Mouse (Mus musculus) limb, embryonic 14.5 days (tissue): Measurements from ENCODE around the gene Lalba. TPM values are rescaled to one million over a fixed set of nuclear protein-coding genes. Genes with fewer than 3 reads are reported as not detected.
"Not testable (repeated sequence)": the region's sequence is repeated elsewhere in the genome, so short reads cannot be mapped to it uniquely, and the experiment has no call there.

Experiments used
- ATAC-seq: fragments of 200-750 bp; cut with Nextera tagmentation; 2 replicates; pipeline ENCODE4 v1.8.0; 2017; ENCODE audit warnings: low read depth, moderate number of reproducible peaks, moderate TSS enrichment; ENCODE audit not compliant: low FRiP score
- DNase-seq: peaks from one replicate; pipeline ENCODE4 v3.0.0-alpha.2; 2015; ENCODE audit warnings: low spot score
- H3K27ac ChIP-seq: fragments of 300-500 bp; sonication (generic); replicated peaks from 2 replicates; pipeline ENCODE4 v1.5.1; 2014; ENCODE audit warnings: low read depth, mild to moderate bottlenecking, low read length, moderate library complexity, mixed read lengths
- H3K27me3 ChIP-seq: fragments of 300-500 bp; sonication (generic); 2 replicates; pipeline ENCODE4 v1.6.1; 2014; ENCODE audit warnings: low read length, mixed read lengths; ENCODE audit not compliant: control insufficient read depth, insufficient read depth
- H3K36me3 ChIP-seq: fragments of 300-500 bp; sonication (generic); 2 replicates; pipeline ENCODE4 v1.6.1; 2014; ENCODE audit warnings: mild to moderate bottlenecking, low read length, moderate library complexity, mixed read lengths; ENCODE audit not compliant: control insufficient read depth, insufficient read depth
- H3K4me1 ChIP-seq: fragments of 300-500 bp; sonication (generic); 2 replicates; pipeline ENCODE4 v1.6.1; 2014; ENCODE audit warnings: antibody characterized with exemption, low read length, mixed read lengths; ENCODE audit not compliant: control insufficient read depth, insufficient read depth
- H3K4me2 ChIP-seq: fragments of 300-500 bp; sonication (generic); replicated peaks from 2 replicates; pipeline ENCODE4 v1.6.1; 2014; ENCODE audit warnings: low read depth, mild to moderate bottlenecking, low read length, moderate library complexity; ENCODE audit not compliant: severe bottlenecking
- H3K4me3 ChIP-seq: fragments of 300-500 bp; sonication (generic); replicated peaks from 2 replicates; pipeline ENCODE4 v1.5.1; 2014; ENCODE audit warnings: low read length
- H3K9ac ChIP-seq: fragments of 300-500 bp; sonication (generic); 2 replicates; pipeline ENCODE4 v1.6.1; 2014; ENCODE audit warnings: mild to moderate bottlenecking, low read depth, low read length, moderate library complexity; ENCODE audit not compliant: severe bottlenecking
- H3K9me3 ChIP-seq: fragments of 300-500 bp; sonication (generic); 2 replicates; pipeline ENCODE4 v1.6.1; 2016; ENCODE audit warnings: low read length; ENCODE audit not compliant: control insufficient read depth
- POLR2A ChIP-seq: fragments of 200-500 bp; IDR thresholded peaks from 2 replicates; pipeline ENCODE4 v1.8.0; 2012; ENCODE audit warnings: inconsistent platforms, mild to moderate bottlenecking, moderate library complexity, borderline replicate concordance; ENCODE audit not compliant: insufficient read depth, insufficient read length; ENCODE audit errors: extremely low read depth
- WGBS: fragments of 180-500 bp; shearing (Covaris S2); extraction: QIAGEN DNeasy Blood & Tissue Kit; methylation state at CpG from one replicate; pipeline ENCODE4 v1.1.7; 2014; 5-methylcytosine and 5-hydroxymethylcytosine counted together
- polyA plus RNA-seq, 2 experiments: library from polyadenylated mRNA; depleted of rRNA in 1 of 2; stranded (reverse) in 1 of 2; unstranded in 1 of 2; fragments of >200 nt; fragmentation: Nextera tagmentation in 1 of 2; extraction: Ambion mirVana in 1 of 2; gene quantifications; 2 replicates each; pipeline versions ENCODE4 v1.2.1 to v1.2.3; 2012 to 2014

Gene Lalba
- polyA plus RNA-seq, 2 experiments, result 0.14 TPM; not detected in 1

GRCm38 (mm10) chr15:98521245-98521644 lies 38.7 kb upstream of the Lalba start:
- ATAC-seq (no peak), DNase-seq (no peak)
- no peak overlapping the region for H3K9ac ChIP-seq
- no peaks in the 10 kb centered on the region for H3K9me3 ChIP-seq
- no peaks in the 10 kb centered on the region for H3K4me1 ChIP-seq
- no peaks in the 10 kb centered on the region for H3K27me3 ChIP-seq
- H3K27ac ChIP-seq, result no peak overlapping the region
- no peak overlapping the region for H3K4me3 ChIP-seq
- peaks cover 78% of the 10 kb centered on the region for H3K36me3 ChIP-seq
- WGBS, result 94% methylated on average over 3 of the region's 3 CpGs
- no peak for TF ChIP-seq POLR2A
- H3K4me2 ChIP-seq, result no peak overlapping the region

GRCm38 (mm10) chr15:98517380-98518355 lies 35.1 kb upstream of the Lalba start:
- no peak overlapping the region for H3K9ac ChIP-seq
- ATAC-seq, result peak; percentile 18; the same call in 1 of the 2 replicates
- no peak overlapping the region for H3K4me3 ChIP-seq
- H3K36me3 ChIP-seq, result peaks cover 47% of the 10 kb centered on the region
- 71% methylated on average over 16 of the region's 16 CpGs for WGBS
- no peaks in the 10 kb centered on the region for H3K9me3 ChIP-seq
- no peak overlapping the region for H3K27ac ChIP-seq
- no peak for TF ChIP-seq POLR2A
- H3K27me3 ChIP-seq, result no peaks in the 10 kb centered on the region
- H3K4me1 ChIP-seq, result peaks cover 2% of the 10 kb centered on the region; the same call in 1 of the 2 replicates
- H3K4me2 ChIP-seq, result no peak overlapping the region
- no peak for DNase-seq

DNA sequence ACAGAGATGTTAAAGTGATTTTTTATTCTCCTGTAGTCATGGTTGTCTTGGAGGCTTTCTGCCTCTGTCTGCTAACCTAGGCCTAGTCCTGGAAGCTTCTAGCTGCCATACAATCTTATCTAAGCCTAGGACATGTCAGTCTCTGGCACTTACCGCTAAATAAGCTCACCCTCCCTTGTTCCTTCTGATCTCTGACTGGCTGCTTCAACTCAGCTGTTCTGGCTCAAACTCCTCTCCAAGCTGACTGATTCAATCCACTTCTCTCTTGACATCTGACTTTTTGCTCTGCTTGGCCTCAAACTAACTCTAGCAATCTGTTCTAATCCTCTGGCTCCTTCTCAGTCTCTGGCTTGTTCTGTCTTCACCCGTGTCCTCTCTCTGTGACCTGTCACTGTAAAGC lies 32.3 kb upstream of the Lalba start:
- 85% methylated on average over 2 of the region's 2 CpGs for WGBS

DNA sequence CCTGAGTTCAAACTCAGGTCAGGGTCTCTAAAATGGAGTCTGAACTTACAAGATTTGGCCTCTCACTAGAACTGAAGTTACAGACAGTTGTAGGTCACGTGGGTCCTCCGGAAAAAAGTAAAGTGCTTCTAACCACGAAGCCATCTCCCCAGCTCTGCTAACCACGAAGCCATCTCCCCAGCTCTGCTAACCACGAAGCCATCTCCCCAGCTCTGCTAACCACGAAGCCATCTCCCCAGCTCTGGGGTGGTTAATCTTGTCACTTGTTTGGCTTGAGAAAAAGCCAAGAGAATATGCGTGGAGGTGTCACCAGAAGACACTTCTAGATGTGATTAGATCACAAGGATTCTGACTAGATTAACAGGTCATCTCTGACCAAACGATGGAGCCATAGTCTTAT lies 31.6 kb upstream of the Lalba start:
- 82% methylated on average over 8 of the region's 8 CpGs for WGBS
- ATAC-seq (no peak), DNase-seq (no peak)
- Histone ChIP-seq H3K36me3 (peaks cover 14% of the 10 kb centered on the region), H3K9ac (no peak overlapping the region), H3K27me3 (no peaks in the 10 kb centered on the region), H3K27ac (no peak overlapping the region), H3K9me3 (no peaks in the 10 kb centered on the region), H3K4me3 (no peak overlapping the region), H3K4me2 (no peak overlapping the region), H3K4me1 (peaks cover 8% of the 10 kb centered on the region)
- no peak for TF ChIP-seq POLR2A

More for the DNA sequence above, 32.3 kb upstream of the Lalba start:
- not testable (repeated sequence) for H3K4me2 ChIP-seq, H3K27me3 ChIP-seq, ATAC-seq, DNase-seq, H3K9me3 ChIP-seq, H3K9ac ChIP-seq, H3K27ac ChIP-seq, H3K4me3 ChIP-seq, H3K4me1 ChIP-seq
- peaks cover 19% of the 10 kb centered on the region for H3K36me3 ChIP-seq

GRCm38 (mm10) chr15:98513676-98514075 lies 31.2 kb upstream of the Lalba start:
- H3K9ac ChIP-seq, H3K27ac ChIP-seq, H3K4me3 ChIP-seq, H3K4me2 ChIP-seq, H3K27me3 ChIP-seq, ATAC-seq, DNase-seq, H3K9me3 ChIP-seq, H3K4me1 ChIP-seq: not testable (repeated sequence)
- WGBS, result 67% methylated on average over 3 of the region's 3 CpGs
- H3K36me3 ChIP-seq, result peaks cover 14% of the 10 kb centered on the region
